18 mouse cellular contexts compared by ENCODE assay signal in the genomic region with DNA sequence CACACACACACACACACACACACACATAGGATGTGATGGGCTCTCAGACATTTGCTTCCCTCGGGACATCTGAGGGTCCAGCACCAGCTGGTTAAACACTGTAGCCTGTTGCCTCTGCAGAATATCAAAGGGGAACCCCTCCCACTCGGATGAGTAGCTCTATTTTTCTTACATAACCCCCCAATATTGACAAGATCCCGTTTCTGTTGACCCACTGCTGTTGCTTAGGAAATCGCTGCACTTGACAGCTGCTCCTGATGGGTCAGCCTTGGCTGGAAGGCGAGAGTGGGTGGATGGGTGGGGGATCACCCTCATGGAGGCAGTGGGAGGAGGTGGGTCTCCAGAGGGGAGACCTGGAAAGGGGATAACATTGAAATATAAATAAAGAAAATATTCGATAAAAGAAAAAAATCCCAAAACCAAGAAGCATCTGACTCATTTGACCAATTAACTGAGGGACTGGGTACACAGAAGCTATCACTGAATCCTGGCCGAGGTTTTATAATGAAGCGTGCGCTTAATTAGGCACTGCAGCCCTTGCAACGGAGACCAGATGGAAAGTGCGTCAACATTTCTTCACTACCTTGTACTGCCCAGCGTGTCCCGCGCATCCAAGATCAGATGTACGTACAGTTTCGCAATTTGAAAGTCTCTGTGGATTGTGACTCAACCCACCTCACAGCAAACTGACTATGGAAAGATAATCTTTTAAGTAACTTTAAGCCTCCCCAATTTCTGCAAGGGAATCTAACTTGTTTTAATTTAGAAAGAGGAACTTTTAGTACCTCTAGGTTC. TPM values are rescaled to one million over a fixed set of nuclear protein-coding genes. Genes with fewer than 3 reads are reported as not detected.
A peak's percentile ranks its signal among the peaks of the same experiment; 100 is the strongest.
DNase-seq lines count a peak whose midpoint lies in the region; ATAC-seq and TF ChIP-seq lines count a peak whose summit lies in the region.
"Had no signal": no experiment of that assay in that cellular context is flagged by ENCODE, and none has a peak within 500 bp of the region (broad histone marks: within the 10 kb centered on the region; RNA-seq: fewer than 3 reads in every experiment).

No protein-coding gene starts in this region.

- no peak overlapping the region for H3K4me3 ChIP-seq in heart, embryonic 12.5 days
- peak overlapping the region; percentile 28 for H3K4me3 ChIP-seq in bone marrow, adult 2 months (replicated peaks; ENCODE audit: control insufficient read depth, low read depth, low read length)
- no peak overlapping the region for H3K4me3 ChIP-seq in liver, embryonic 15.5 days (replicated peaks)
- H3K4me3 ChIP-seq: lung, embryonic 15.5 days had no signal

- TF ChIP-seq POLR2A in bone marrow, adult 2 months (IDR thresholded peaks at IDR 0.05; ENCODE audit: borderline replicate concordance, control insufficient read depth, low read depth, low read length), result no peak

- H3K9me3 ChIP-seq in heart, embryonic 12.5 days (replicated peaks), result no peaks in the 10 kb centered on the region
- no peaks in the 10 kb centered on the region for H3K9me3 ChIP-seq in liver, embryonic 15.5 days (replicated peaks)
- H3K9me3 ChIP-seq: lung, embryonic 15.5 days had no signal

- peak; percentile 77 for DNase-seq in heart, adult 11 months
- peak; percentile 74 for DNase-seq in 416B (ENCODE audit: low read depth)
- DNase-seq in ovary, postnatal 10 days (ENCODE audit: low spot score), result no peak
- DNase-seq in adrenal gland, adult 8-10 months, result no peak
- DNase-seq: cerebellum, adult 9-10 months; right cerebral cortex, postnatal 4 days; thymus, postnatal 36 days had no signal

- ATAC-seq in heart, embryonic 12.5 days (ENCODE audit: insufficient number of reproducible peaks, low FRiP score), result no peak
- peak; percentile 54; the same call in 1 of the 2 replicates for ATAC-seq in liver, embryonic 15.5 days (ENCODE audit: insufficient read depth)

- H3K27me3 ChIP-seq in heart, embryonic 12.5 days (replicated peaks), result no peaks in the 10 kb centered on the region
- no peaks in the 10 kb centered on the region for H3K27me3 ChIP-seq in liver, embryonic 15.5 days
- H3K27me3 ChIP-seq: lung, embryonic 15.5 days had no signal

- no peaks in the 10 kb centered on the region for H3K4me1 ChIP-seq in heart, embryonic 12.5 days (replicated peaks)
- peaks cover 1% of the 10 kb centered on the region for H3K4me1 ChIP-seq in bone marrow, adult 2 months (ENCODE audit: control insufficient read depth, insufficient read depth, low read length)
- peaks cover 23% of the 10 kb centered on the region; the same call in 1 of the 2 replicates for H3K4me1 ChIP-seq in liver, embryonic 15.5 days (replicated peaks)
- H3K4me1 ChIP-seq: lung, embryonic 15.5 days had no signal

- WGBS in heart, embryonic 12.5 days, result 68% methylated on average over 16 of the region's 16 CpGs
- 42% methylated on average over 16 of the region's 16 CpGs for WGBS in bone marrow, adult 2 months
- 48% methylated on average over 16 of the region's 16 CpGs for WGBS in liver, embryonic 15.5 days (ENCODE audit: insufficient replicate concordance)

- no peaks in the 10 kb centered on the region for H3K36me3 ChIP-seq in heart, embryonic 12.5 days
- no peaks in the 10 kb centered on the region for H3K36me3 ChIP-seq in liver, embryonic 15.5 days (replicated peaks)
- H3K36me3 ChIP-seq: lung, embryonic 15.5 days had no signal

- no peak for TF ChIP-seq CTCF in bone marrow, adult 2 months (IDR thresholded peaks at IDR 0.05; ENCODE audit: control insufficient read depth, insufficient read depth, low read length)

- no peak overlapping the region for H3K9ac ChIP-seq in heart, embryonic 12.5 days
- no peak overlapping the region for H3K9ac ChIP-seq in liver, embryonic 15.5 days
- H3K9ac ChIP-seq: lung, embryonic 15.5 days had no signal

- no peak overlapping the region for H3K27ac ChIP-seq in heart, embryonic 12.5 days (ENCODE audit: poor library complexity, severe bottlenecking)
- H3K27ac ChIP-seq in bone marrow, adult 2 months (ENCODE audit: control insufficient read depth, insufficient read depth, low read depth, low read length, poor library complexity), result no peak overlapping the region
- H3K27ac ChIP-seq in liver, embryonic 15.5 days (replicated peaks), result no peak overlapping the region
- H3K27ac ChIP-seq: lung, embryonic 15.5 days had no signal

- H3K4me2 ChIP-seq in heart, embryonic 12.5 days, result no peak overlapping the region
- peak overlapping the region; percentile 11 for H3K4me2 ChIP-seq in liver, embryonic 15.5 days
- H3K4me2 ChIP-seq: lung, embryonic 15.5 days had no signal

RNA-seq across cellular contexts. Expression of gene Gm7075, which starts 11.2 kb away (rescaled TPM):
- polyA plus RNA-seq in heart, embryonic 12.5 days (2016; fragmentation: Nextera tagmentation; extraction: Ambion mirVana), result 0.53 TPM in 1 of 2 replicates, not detected in the other
- polyA plus RNA-seq in bone marrow, adult 2 months (2011; ENCODE audit: insufficient read depth, insufficient read length, low replicate concordance, missing spikeins), result not detected in 2 replicates
- not detected in 2 replicates for polyA plus RNA-seq in liver, embryonic 15.5 days (2015; fragmentation: Nextera tagmentation; extraction: Ambion mirVana)
- not detected for total RNA-seq in adrenal gland, adult 8-10 months (2022)
- total RNA-seq: adrenal gland, postnatal 4 days; gastrocnemius, adult 18-20 months; left cerebral cortex, postnatal 10 days; monocyte, adult 5-6 weeks had no signal
- polyA plus RNA-seq: heart, embryonic 14.5 days; intestine, embryonic 14.5 days; stomach, embryonic 14.5 days had no signal

RNA-seq across cellular contexts. Expression of gene Ctnna3, which starts 19.5 kb away (rescaled TPM):
- 24.0 and 27.3 TPM in 2 replicates for polyA plus RNA-seq in heart, embryonic 12.5 days (2016; fragmentation: Nextera tagmentation; extraction: Ambion mirVana)
- 1.2 TPM in 1 of 2 replicates, not detected in the other for polyA plus RNA-seq in bone marrow, adult 2 months (2011; ENCODE audit: insufficient read depth, insufficient read length, low replicate concordance, missing spikeins)
- polyA plus RNA-seq in liver, embryonic 15.5 days (2015; fragmentation: Nextera tagmentation; extraction: Ambion mirVana), result 0.03 and 0.12 TPM in 2 replicates
- total RNA-seq in adrenal gland, adult 8-10 months (2022), result 1 to 10 TPM in 2 of 4 experiments, under 1 TPM in 2; 0.52 to 1.9 (median 0.89) TPM
- total RNA-seq: monocyte, adult 5-6 weeks had no signal

RNA-seq across cellular contexts. Expression of gene Dnajc12, which starts 28.1 kb away (rescaled TPM):
- polyA plus RNA-seq in heart, embryonic 12.5 days (2016; fragmentation: Nextera tagmentation; extraction: Ambion mirVana), result 7.7 and 8.2 TPM in 2 replicates
- polyA plus RNA-seq in bone marrow, adult 2 months (2011; ENCODE audit: insufficient read depth, insufficient read length, low replicate concordance, missing spikeins), result 0.97 and 1.9 TPM in 2 replicates
- 14.8 and 16.7 TPM in 2 replicates for polyA plus RNA-seq in liver, embryonic 15.5 days (2015; fragmentation: Nextera tagmentation; extraction: Ambion mirVana)
- 10 to 100 TPM; 18.1 to 40.9 (median 28.0) TPM for total RNA-seq in adrenal gland, adult 8-10 months (2022)

RNA-seq across cellular contexts. Expression of gene Sirt1, which starts 28.9 kb away (rescaled TPM):
- polyA plus RNA-seq in heart, embryonic 12.5 days (2016; fragmentation: Nextera tagmentation; extraction: Ambion mirVana), result 4.7 and 4.8 TPM in 2 replicates
- 11.9 and 19.4 TPM in 2 replicates for polyA plus RNA-seq in bone marrow, adult 2 months (2011; ENCODE audit: insufficient read depth, insufficient read length, low replicate concordance, missing spikeins)
- 3.1 and 3.5 TPM in 2 replicates for polyA plus RNA-seq in liver, embryonic 15.5 days (2015; fragmentation: Nextera tagmentation; extraction: Ambion mirVana)
- 10 to 100 TPM; 14.0 to 21.8 (median 16.9) TPM for total RNA-seq in adrenal gland, adult 8-10 months (2022)

Comparison
In these comparisons a context has a peak if more than half of its experiments do, and no peak if none do; other contexts are left out.
1. DNase-seq: peak in heart, adult 11 months (single experiment) and 416B (single experiment); none in ovary, postnatal 10 days (single experiment) and adrenal gland, adult 8-10 months (single experiment).
2. RNA of gene Ctnna3, which starts 19.5 kb away (polyA plus RNA-seq): 24.0 to 27.3 TPM in heart, embryonic 12.5 days; 1.2 TPM in bone marrow, adult 2 months and 0.03 to 0.12 TPM in liver, embryonic 15.5 days; every median in the first group is over 10 times any median in the second.